28 mouse cellular contexts compared by ENCODE assay signal in the genomic region with DNA sequence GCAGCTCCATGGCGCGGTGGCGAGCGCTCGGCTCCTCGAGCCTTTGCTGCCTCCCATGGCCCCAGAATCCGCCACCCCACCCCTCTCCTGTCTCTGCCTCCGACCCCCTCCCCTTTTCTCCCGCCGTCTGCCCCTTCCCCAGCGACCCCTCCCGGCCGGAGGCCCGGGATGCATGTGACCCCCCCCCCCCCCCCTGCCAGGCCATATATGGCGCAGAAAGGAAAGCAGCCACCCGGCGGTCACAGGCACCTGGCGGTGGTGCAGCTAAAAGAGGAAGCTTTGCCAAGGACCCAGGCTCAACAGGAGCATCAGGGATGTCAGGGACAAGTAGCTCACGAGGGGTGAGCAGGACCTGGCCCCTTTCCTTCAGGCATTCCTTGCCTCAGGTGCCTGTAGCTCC. TPM values are rescaled to one million over a fixed set of nuclear protein-coding genes. Genes with fewer than 3 reads are reported as not detected.
DNase-seq lines count a peak whose midpoint lies in the region; ATAC-seq and TF ChIP-seq lines count a peak whose summit lies in the region.
"Not testable (repeated sequence)": the region's sequence is repeated elsewhere in the genome, so short reads cannot be mapped to it uniquely, and the experiment has no call there.
"Had no signal": no experiment of that assay in that cellular context is flagged by ENCODE, and none has a peak within 500 bp of the region (broad histone marks: within the 10 kb centered on the region; RNA-seq: fewer than 3 reads in every experiment).

No protein-coding gene starts in this region.

- ATAC-seq in forebrain, embryonic 13.5 days, result peak; percentile 41; the same call in 1 of the 2 replicates
- ATAC-seq in forebrain, postnatal 0 days, result peak; percentile 83
- peak; percentile 61; the same call in 1 of the 2 replicates for ATAC-seq in hindbrain, embryonic 13.5 days (ENCODE audit: low FRiP score)
- peak; percentile 63 for ATAC-seq in hindbrain, embryonic 16.5 days
- ATAC-seq in kidney, embryonic 16.5 days (ENCODE audit: low FRiP score, low TSS enrichment), result peak; percentile 46; the same call in 1 of the 2 replicates
- ATAC-seq in midbrain, embryonic 16.5 days, result peak; percentile 86
- ATAC-seq in neural tube, embryonic 14.5 days (ENCODE audit: low read depth), result peak; percentile 86

- TF ChIP-seq CTCF in forebrain, postnatal 0 days (IDR thresholded peaks at IDR 0.05; ENCODE audit: low read depth), result not testable (repeated sequence)

- H3K27me3 ChIP-seq in forebrain, embryonic 13.5 days; forebrain, postnatal 0 days (ENCODE audit: insufficient read depth, low read length); hindbrain, embryonic 13.5 days; hindbrain, embryonic 16.5 days (replicated peaks; ENCODE audit: control insufficient read depth, insufficient read depth, low read length); kidney, embryonic 16.5 days (ENCODE audit: insufficient read depth, low read length); midbrain, embryonic 16.5 days (ENCODE audit: control insufficient read depth, insufficient read depth, low read depth, low read length); neural tube, embryonic 14.5 days (ENCODE audit: control insufficient read depth, insufficient read depth, low read length): not testable (repeated sequence)

- H3K27ac ChIP-seq in forebrain, embryonic 13.5 days; forebrain, postnatal 0 days (ENCODE audit: low read depth, low read length); hindbrain, embryonic 13.5 days; hindbrain, embryonic 16.5 days (ENCODE audit: low read depth, low read length); kidney, embryonic 16.5 days (ENCODE audit: low read length); midbrain, embryonic 16.5 days (ENCODE audit: low read length); neural tube, embryonic 14.5 days (ENCODE audit: low read depth, low read length): not testable (repeated sequence)

- not testable (repeated sequence) for H3K4me2 ChIP-seq in forebrain, embryonic 13.5 days; forebrain, postnatal 0 days (ENCODE audit: low read depth); hindbrain, embryonic 13.5 days; hindbrain, embryonic 16.5 days (ENCODE audit: low read length); kidney, embryonic 16.5 days (replicated peaks; ENCODE audit: low read depth, low read length); midbrain, embryonic 16.5 days (ENCODE audit: low read length); neural tube, embryonic 14.5 days (ENCODE audit: low read depth, low read length)

- H3K36me3 ChIP-seq in forebrain, embryonic 13.5 days (ENCODE audit: poor library complexity, severe bottlenecking); forebrain, postnatal 0 days (ENCODE audit: insufficient read depth); hindbrain, embryonic 13.5 days; hindbrain, embryonic 16.5 days (ENCODE audit: control insufficient read depth, insufficient read depth, low read length); kidney, embryonic 16.5 days (ENCODE audit: insufficient read depth, low read length); midbrain, embryonic 16.5 days (ENCODE audit: control insufficient read depth, insufficient read depth, low read length); neural tube, embryonic 14.5 days (ENCODE audit: control insufficient read depth, insufficient read depth, low read length): not testable (repeated sequence)

- H3K4me3 ChIP-seq in forebrain, embryonic 13.5 days; forebrain, postnatal 0 days (ENCODE audit: low read depth, low read length); hindbrain, embryonic 13.5 days; hindbrain, embryonic 16.5 days (ENCODE audit: low read length); kidney, embryonic 16.5 days (ENCODE audit: low read length); midbrain, embryonic 16.5 days (ENCODE audit: low read depth, low read length); neural tube, embryonic 14.5 days (ENCODE audit: low read depth, low read length): not testable (repeated sequence)

- DNase-seq in forebrain, postnatal 0 days, result not testable (repeated sequence)

- not testable (repeated sequence) for H3K9ac ChIP-seq in forebrain, embryonic 13.5 days; forebrain, postnatal 0 days; hindbrain, embryonic 13.5 days; hindbrain, embryonic 16.5 days (ENCODE audit: low read depth, low read length); kidney, embryonic 16.5 days (replicated peaks; ENCODE audit: low read length); midbrain, embryonic 16.5 days (ENCODE audit: low read depth, low read length); neural tube, embryonic 14.5 days (replicated peaks; ENCODE audit: low read depth, low read length)

- not testable (repeated sequence) for H3K4me1 ChIP-seq in forebrain, embryonic 13.5 days; forebrain, postnatal 0 days (ENCODE audit: insufficient read depth); hindbrain, embryonic 13.5 days (replicated peaks); hindbrain, embryonic 16.5 days (ENCODE audit: control insufficient read depth, insufficient read depth, low read depth, low read length); kidney, embryonic 16.5 days (ENCODE audit: insufficient read depth, low read length); midbrain, embryonic 16.5 days (ENCODE audit: control insufficient read depth, insufficient read depth, low read length); neural tube, embryonic 14.5 days (ENCODE audit: control insufficient read depth, insufficient read depth, low read length)

- H3K9me3 ChIP-seq in forebrain, embryonic 13.5 days (replicated peaks); forebrain, postnatal 0 days (ENCODE audit: low read length); hindbrain, embryonic 13.5 days; hindbrain, embryonic 16.5 days (ENCODE audit: control insufficient read depth, low read length); kidney, embryonic 16.5 days (ENCODE audit: low read length); midbrain, embryonic 16.5 days (replicated peaks; ENCODE audit: control insufficient read depth, low read length, poor library complexity, severe bottlenecking); neural tube, embryonic 14.5 days (ENCODE audit: control insufficient read depth, low read length): not testable (repeated sequence)

- WGBS in forebrain, embryonic 13.5 days, result no CpG with 5 or more reads among the region's 19 CpGs
- no CpG with 5 or more reads among the region's 19 CpGs for WGBS in forebrain, postnatal 0 days
- no CpG with 5 or more reads among the region's 19 CpGs for WGBS in hindbrain, embryonic 13.5 days
- WGBS in hindbrain, embryonic 16.5 days, result no CpG with 5 or more reads among the region's 19 CpGs
- WGBS in kidney, embryonic 16.5 days, result no CpG with 5 or more reads among the region's 19 CpGs
- WGBS in midbrain, embryonic 16.5 days, result no CpG with 5 or more reads among the region's 19 CpGs
- no CpG with 5 or more reads among the region's 19 CpGs for WGBS in neural tube, embryonic 14.5 days

RNA-seq across cellular contexts. Expression of gene Gm3194, which starts 5.2 kb away (rescaled TPM):
- 1.7 and 1.9 TPM in 2 replicates for polyA plus RNA-seq in forebrain, embryonic 13.5 days (2015; fragmentation: Nextera tagmentation; extraction: Ambion mirVana)
- 4.2 and 5.3 TPM in 2 replicates for total RNA-seq in forebrain, postnatal 0 days (2014; rRNA removed)
- polyA plus RNA-seq in forebrain, postnatal 0 days (2015; fragmentation: Nextera tagmentation; extraction: Ambion mirVana), result 1.7 and 2.6 TPM in 2 replicates
- polyA plus RNA-seq in hindbrain, embryonic 13.5 days (2015; fragmentation: Nextera tagmentation; extraction: Ambion mirVana), result 2.8 and 3.2 TPM in 2 replicates
- polyA plus RNA-seq in hindbrain, embryonic 16.5 days (2015; fragmentation: Nextera tagmentation; extraction: Ambion mirVana), result 3.1 and 3.3 TPM in 2 replicates
- 0.42 and 0.45 TPM in 2 replicates for polyA plus RNA-seq in kidney, embryonic 16.5 days (2015; fragmentation: Nextera tagmentation; extraction: Ambion mirVana)
- polyA plus RNA-seq in midbrain, embryonic 16.5 days (2015; fragmentation: Nextera tagmentation; extraction: Ambion mirVana), result 3.6 and 4.2 TPM in 2 replicates
- 3.4 and 4.2 TPM in 2 replicates for polyA plus RNA-seq in neural tube, embryonic 14.5 days (2014; fragmentation: Nextera tagmentation; extraction: Ambion mirVana)
- polyA plus RNA-seq: erythroblast, embryonic 14.5 days had no signal

RNA-seq across cellular contexts. Expression of gene Gm8246, which starts 17.2 kb away (rescaled TPM):
- polyA plus RNA-seq in forebrain, embryonic 13.5 days (2015; fragmentation: Nextera tagmentation; extraction: Ambion mirVana), result not detected in 2 replicates
- total RNA-seq in forebrain, postnatal 0 days (2014; rRNA removed), result not detected in 2 replicates
- polyA plus RNA-seq in forebrain, postnatal 0 days (2015; fragmentation: Nextera tagmentation; extraction: Ambion mirVana), result not detected in 2 replicates
- polyA plus RNA-seq in hindbrain, embryonic 13.5 days (2015; fragmentation: Nextera tagmentation; extraction: Ambion mirVana), result not detected in 2 replicates
- polyA plus RNA-seq in hindbrain, embryonic 16.5 days (2015; fragmentation: Nextera tagmentation; extraction: Ambion mirVana), result not detected in 2 replicates
- polyA plus RNA-seq in kidney, embryonic 16.5 days (2015; fragmentation: Nextera tagmentation; extraction: Ambion mirVana), result not detected in 2 replicates
- not detected in 2 replicates for polyA plus RNA-seq in midbrain, embryonic 16.5 days (2015; fragmentation: Nextera tagmentation; extraction: Ambion mirVana)
- polyA plus RNA-seq in neural tube, embryonic 14.5 days (2014; fragmentation: Nextera tagmentation; extraction: Ambion mirVana), result not detected in 2 replicates
- total RNA-seq: adrenal gland, adult 8-10 months; adrenal gland, postnatal 25 days; ES-E14; gastrocnemius, adult 18-20 months; gastrocnemius, postnatal 10 days; gastrocnemius, postnatal 36 days; granulocyte monocyte progenitor cell, adult 5-6 weeks; heart, adult 2 months; heart, postnatal 14 days; heart, postnatal 4 days had no signal
- polyA plus RNA-seq: activated CD4-positive, CD25-positive, alpha-beta regulatory T cell, adult 4 months; brain, embryonic 14.5 days; embryonic facial prominence, embryonic 10.5 days; embryonic facial prominence, embryonic 13.5 days; erythroblast, embryonic 14.5 days; forebrain, embryonic 12.5 days; heart, adult 2 months; heart, embryonic 10.5 days; heart, embryonic 13.5 days; heart, embryonic 16.5 days; intestine, embryonic 14.5 days had no signal

RNA-seq across cellular contexts. Expression of gene Gm3187, which starts 23.5 kb away (rescaled TPM):
- not detected in 2 replicates for polyA plus RNA-seq in forebrain, embryonic 13.5 days (2015; fragmentation: Nextera tagmentation; extraction: Ambion mirVana)
- total RNA-seq in forebrain, postnatal 0 days (2014; rRNA removed), result not detected in 2 replicates
- polyA plus RNA-seq in forebrain, postnatal 0 days (2015; fragmentation: Nextera tagmentation; extraction: Ambion mirVana), result not detected in 2 replicates
- not detected in 2 replicates for polyA plus RNA-seq in hindbrain, embryonic 13.5 days (2015; fragmentation: Nextera tagmentation; extraction: Ambion mirVana)
- not detected in 2 replicates for polyA plus RNA-seq in hindbrain, embryonic 16.5 days (2015; fragmentation: Nextera tagmentation; extraction: Ambion mirVana)
- not detected in 2 replicates for polyA plus RNA-seq in kidney, embryonic 16.5 days (2015; fragmentation: Nextera tagmentation; extraction: Ambion mirVana)
- 0.19 TPM in 1 of 2 replicates, not detected in the other for polyA plus RNA-seq in midbrain, embryonic 16.5 days (2015; fragmentation: Nextera tagmentation; extraction: Ambion mirVana)
- 0.20 TPM in 1 of 2 replicates, not detected in the other for polyA plus RNA-seq in neural tube, embryonic 14.5 days (2014; fragmentation: Nextera tagmentation; extraction: Ambion mirVana)
- total RNA-seq: adrenal gland, adult 8-10 months; adrenal gland, postnatal 25 days; ES-E14; gastrocnemius, adult 18-20 months; gastrocnemius, postnatal 10 days; gastrocnemius, postnatal 36 days; granulocyte monocyte progenitor cell, adult 5-6 weeks; heart, adult 2 months; heart, postnatal 14 days; heart, postnatal 4 days had no signal
- polyA plus RNA-seq: activated CD4-positive, CD25-positive, alpha-beta regulatory T cell, adult 4 months; brain, embryonic 14.5 days; cortical plate, adult 2 months; embryonic facial prominence, embryonic 10.5 days; embryonic facial prominence, embryonic 13.5 days; erythroblast, embryonic 14.5 days; forebrain, embryonic 12.5 days; heart, adult 2 months; heart, embryonic 10.5 days; heart, embryonic 13.5 days; heart, embryonic 16.5 days; intestine, embryonic 14.5 days had no signal

RNA-seq across cellular contexts. Expression of gene Gm3488, which starts 41.0 kb away (rescaled TPM):
- 6.1 and 8.7 TPM in 2 replicates for polyA plus RNA-seq in forebrain, embryonic 13.5 days (2015; fragmentation: Nextera tagmentation; extraction: Ambion mirVana)
- total RNA-seq in forebrain, postnatal 0 days (2014; rRNA removed), result 13.4 and 15.3 TPM in 2 replicates
- 18.6 and 21.5 TPM in 2 replicates for polyA plus RNA-seq in forebrain, postnatal 0 days (2015; fragmentation: Nextera tagmentation; extraction: Ambion mirVana)
- polyA plus RNA-seq in hindbrain, embryonic 13.5 days (2015; fragmentation: Nextera tagmentation; extraction: Ambion mirVana), result 11.8 and 12.0 TPM in 2 replicates
- 17.8 and 19.4 TPM in 2 replicates for polyA plus RNA-seq in hindbrain, embryonic 16.5 days (2015; fragmentation: Nextera tagmentation; extraction: Ambion mirVana)
- 0.52 and 0.57 TPM in 2 replicates for polyA plus RNA-seq in kidney, embryonic 16.5 days (2015; fragmentation: Nextera tagmentation; extraction: Ambion mirVana)
- polyA plus RNA-seq in midbrain, embryonic 16.5 days (2015; fragmentation: Nextera tagmentation; extraction: Ambion mirVana), result 16.3 and 20.0 TPM in 2 replicates
- polyA plus RNA-seq in neural tube, embryonic 14.5 days (2014; fragmentation: Nextera tagmentation; extraction: Ambion mirVana), result 15.4 and 22.2 TPM in 2 replicates
- total RNA-seq: gastrocnemius, adult 18-20 months had no signal
- polyA plus RNA-seq: erythroblast, embryonic 14.5 days; heart, adult 2 months had no signal
